Mouse (Mus musculus) C2C12 (cell line): ENCODE results near the gene Mfsd4b5. TPM values are rescaled to one million over a fixed set of nuclear protein-coding genes. Genes with fewer than 3 reads are reported as not detected.
A peak's percentile ranks its signal among the peaks of the same experiment; 100 is the strongest.

Experiments used
- H3K27me3 ChIP-seq: one replicate; pipeline ENCODE4 v1.6.1; 2011; ENCODE audit not compliant: control insufficient read depth, insufficient read depth, insufficient read length
- H3K36me3 ChIP-seq: one replicate; pipeline ENCODE4 v1.6.1; 2011; ENCODE audit not compliant: control insufficient read depth, insufficient read depth
- H3K4me3 ChIP-seq: one replicate; pipeline ENCODE4 v1.5.1; 2011; ENCODE audit warnings: mild to moderate bottlenecking, control low read depth; ENCODE audit not compliant: poor library complexity, insufficient read depth, severe bottlenecking
- H3K79me2 ChIP-seq: one replicate; pipeline ENCODE4 v1.6.1; 2011; ENCODE audit not compliant: control insufficient read depth, insufficient read depth
- H3K79me3 ChIP-seq: one replicate; pipeline ENCODE4 v1.6.1; 2011; ENCODE audit warnings: low read depth, control low read depth
- H3ac ChIP-seq: one replicate; pipeline ENCODE3; 2011; ENCODE audit warnings: low read depth; ENCODE audit not compliant: control insufficient read depth, insufficient read length
- CEBPB ChIP-seq: IDR thresholded peaks from one replicate; pipeline ENCODE4 v1.6.1; 2011; ENCODE audit warnings: low read depth, mild to moderate bottlenecking, control low read depth, moderate library complexity
- CTCF ChIP-seq: IDR thresholded peaks from one replicate; pipeline ENCODE4 v1.5.1; 2011; ENCODE audit not compliant: control insufficient read depth, insufficient read depth, insufficient read length
- FOSL1 ChIP-seq: IDR thresholded peaks from one replicate; pipeline ENCODE4 v1.8.0; 2011; ENCODE audit warnings: mild to moderate bottlenecking, low read length; ENCODE audit not compliant: poor library complexity, insufficient read depth, severe bottlenecking
- MAX ChIP-seq: IDR thresholded peaks from one replicate; pipeline ENCODE4 v1.6.1; 2011; ENCODE audit warnings: mild to moderate bottlenecking, control low read depth
- MYOD1 ChIP-seq: IDR thresholded peaks from one replicate; pipeline ENCODE4 v1.6.1; 2011; ENCODE audit warnings: low read depth; ENCODE audit not compliant: control insufficient read depth, insufficient read length
- MYOG ChIP-seq: IDR thresholded peaks from one replicate; pipeline ENCODE4 v1.6.1; 2011; ENCODE audit not compliant: control insufficient read depth, insufficient read length; ENCODE audit errors: extremely low read depth
- USF1 ChIP-seq: IDR thresholded peaks from one replicate; pipeline ENCODE4 v1.6.1; 2011; ENCODE audit warnings: low read depth, mild to moderate bottlenecking, control low read depth, moderate library complexity
- polyA plus RNA-seq: library from polyadenylated mRNA; unstranded; fragments of >200 nt; fragmentation: generic; extraction: Trizol; gene quantifications from one replicate; pipeline ENCODE4 v1.2.1, GENCODE M21; 2012; ENCODE audit warnings: missing spikeins

Mfsd4b5 gene
- polyA plus RNA-seq, 1 experiment, result 0.01 TPM

- Histone ChIP-seq H3K27me3 (no peaks in the 10 kb centered on the region), H3K79me2 (no peaks in the 10 kb centered on the region)
- TF ChIP-seq CEBPB (no peak), MYOG (no peak), CTCF (no peak), MAX (no peak), FOSL1 (no peak), USF1 (no peak), MYOD1 (no peak)
Observed at GRCm38 (mm10) chr10:40026546-40026945, 40.1 kb upstream of the Mfsd4b5 start.

GRCm38 (mm10) chr10:40025560-40025959 lies 39.1 kb upstream of the Mfsd4b5 start:
- H3ac ChIP-seq, result peak overlapping the region; percentile 29
- no peaks in the 10 kb centered on the region for H3K36me3 ChIP-seq
- H3K27me3 ChIP-seq, result no peaks in the 10 kb centered on the region
- no peaks in the 10 kb centered on the region for H3K79me2 ChIP-seq
- H3K4me3 ChIP-seq, result no peak overlapping the region
- no peak for TF ChIP-seq USF1
- TF ChIP-seq CTCF, result no peak
- TF ChIP-seq MYOD1, result peak; percentile 54
- no peak for TF ChIP-seq MAX
- no peak for TF ChIP-seq CEBPB
- TF ChIP-seq MYOG, result no peak
- TF ChIP-seq FOSL1, result no peak
- H3K79me3 ChIP-seq, result no peaks in the 10 kb centered on the region

More at GRCm38 (mm10) chr10:40026546-40026945, 40.1 kb upstream of the Mfsd4b5 start:
- Histone ChIP-seq H3ac (no peak overlapping the region), H3K79me3 (no peaks in the 10 kb centered on the region), H3K4me3 (no peak overlapping the region), H3K36me3 (no peaks in the 10 kb centered on the region)

- H3K79me2 ChIP-seq, result no peaks in the 10 kb centered on the region
- no peaks in the 10 kb centered on the region for H3K27me3 ChIP-seq
- no peak within 1 kb of the TSS for H3K4me3 ChIP-seq
- TF ChIP-seq USF1 (no peak), MYOD1 (no peak), CTCF (peak; percentile 8), FOSL1 (no peak), MYOG (no peak), CEBPB (no peak), MAX (peak; percentile 39)
- H3K36me3 ChIP-seq, result no peaks in the 10 kb centered on the region
- no peaks in the 10 kb centered on the region for H3K79me3 ChIP-seq
- H3ac ChIP-seq, result peak within 1 kb of the TSS; percentile 49
Observed at GRCm38 (mm10) chr10:40024554-40025428, 38.3 kb upstream of the Mfsd4b5 start, which contains the start of gene Mfsd4b1. Gene Mfsd4b1, minus strand, starts transcription at chr10:40025268.

GRCm38 (mm10) chr10:40020401-40020800 lies 34.0 kb upstream of the Mfsd4b5 start:
- H3ac ChIP-seq, result no peak overlapping the region
- TF ChIP-seq CTCF (no peak), MYOG (no peak), MAX (no peak), MYOD1 (no peak), FOSL1 (no peak), CEBPB (no peak), USF1 (no peak)
- H3K79me2 ChIP-seq, result no peaks in the 10 kb centered on the region
- H3K79me3 ChIP-seq, result no peaks in the 10 kb centered on the region
- H3K27me3 ChIP-seq, result peaks cover 14% of the 10 kb centered on the region
- H3K4me3 ChIP-seq, result no peak overlapping the region
- no peaks in the 10 kb centered on the region for H3K36me3 ChIP-seq

GRCm38 (mm10) chr10:40019492-40019891 lies 33.0 kb upstream of the Mfsd4b5 start:
- Histone ChIP-seq H3K79me2 (no peaks in the 10 kb centered on the region), H3K79me3 (no peaks in the 10 kb centered on the region), H3K36me3 (no peaks in the 10 kb centered on the region), H3K4me3 (no peak overlapping the region), H3K27me3 (peaks cover 14% of the 10 kb centered on the region), H3ac (no peak overlapping the region)
- TF ChIP-seq FOSL1, result no peak
- TF ChIP-seq USF1, result no peak
